Mouse (Mus musculus) thymus, postnatal 0 days (tissue): ENCODE data around the gene Asb3. TPM values are rescaled to one million over a fixed set of nuclear protein-coding genes. Genes with fewer than 3 reads are reported as not detected.

Experiments
- DNase-seq: peaks from one replicate; pipeline ENCODE4 v3.0.0-alpha.2; 2015; ENCODE audit warnings: low spot score
- polyA plus RNA-seq: library from polyadenylated mRNA; unstranded; fragments of >200 nt; fragmentation: Nextera tagmentation; extraction: Ambion mirVana; gene quantifications from 2 replicates; pipeline ENCODE4 v1.2.1, GENCODE M21; 2015

Asb3 gene
- polyA plus RNA-seq = 32.3 and 39.2 TPM in 2 replicates

DNA sequence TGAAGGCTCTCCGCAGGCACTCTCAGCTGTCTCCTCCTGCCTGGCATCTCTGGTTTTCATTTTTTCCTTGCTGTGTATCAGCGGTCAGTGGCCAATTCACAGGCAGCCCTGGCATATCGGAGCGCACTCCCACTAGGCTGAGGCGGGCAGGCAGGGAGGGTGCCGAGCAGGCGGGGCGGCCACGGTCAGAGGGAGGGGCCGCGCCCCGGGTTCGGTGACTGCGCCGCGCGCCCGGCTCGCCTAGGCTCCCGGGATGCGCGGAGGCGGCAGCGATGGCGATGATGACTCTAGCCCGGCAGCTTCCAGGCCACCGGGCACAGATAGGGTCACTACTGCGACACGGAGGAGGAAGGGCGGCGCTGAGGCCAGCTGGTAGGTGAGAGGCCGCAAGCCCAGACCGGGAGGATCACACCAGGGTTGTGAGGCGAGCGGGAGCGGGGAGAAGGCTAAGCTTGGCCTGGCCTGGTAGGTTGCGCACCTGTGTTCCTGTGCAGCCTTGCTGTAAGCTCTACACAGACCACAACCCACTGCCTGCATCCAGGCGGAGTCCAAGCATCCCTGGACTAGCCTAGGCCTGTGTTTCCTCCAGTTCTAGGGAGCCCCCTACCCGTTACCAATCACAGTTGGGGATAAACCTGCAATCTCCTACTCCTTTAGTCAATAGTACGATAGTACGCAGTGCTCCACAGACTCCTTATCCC is at the start of gene Asb3, which contains the start of gene Gpr75:
TSS of gene Asb3 (plus strand) at position 246 of the 701 bp plus-strand sequence.
TSS of gene Gpr75 (plus strand) at position 188 of the 701 bp plus-strand sequence.
- DNase-seq = no peak

GRCm38 (mm10) chr11:30838793-30839192 is 46.4 kb upstream of the Asb3 start:
- no peak for DNase-seq

- no peak for DNase-seq
These were observed 40.9 kb upstream of the Asb3 start for GRCm38 (mm10) chr11:30844355-30844754.

DNA sequence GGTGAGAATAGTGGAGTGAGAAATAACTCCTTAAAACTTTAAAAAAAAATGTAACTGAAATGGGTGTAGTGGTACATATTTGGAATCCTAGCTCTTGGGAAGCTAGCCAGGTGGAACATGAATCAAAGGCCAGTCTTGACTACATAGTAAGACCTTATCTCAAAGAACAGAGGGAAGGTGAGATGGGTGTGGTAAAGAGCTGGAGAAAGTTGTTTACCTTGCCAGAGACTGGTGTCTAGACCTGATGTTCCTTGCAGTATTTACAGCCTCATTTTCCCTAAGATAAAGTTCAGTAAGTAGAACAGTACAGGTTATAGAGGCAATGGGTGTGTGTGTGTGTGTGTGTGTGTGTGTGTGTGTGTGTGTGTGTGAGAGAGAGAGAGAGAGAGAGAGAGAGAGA is 12.8 kb upstream of the Asb3 start:
- no peak for DNase-seq

DNA sequence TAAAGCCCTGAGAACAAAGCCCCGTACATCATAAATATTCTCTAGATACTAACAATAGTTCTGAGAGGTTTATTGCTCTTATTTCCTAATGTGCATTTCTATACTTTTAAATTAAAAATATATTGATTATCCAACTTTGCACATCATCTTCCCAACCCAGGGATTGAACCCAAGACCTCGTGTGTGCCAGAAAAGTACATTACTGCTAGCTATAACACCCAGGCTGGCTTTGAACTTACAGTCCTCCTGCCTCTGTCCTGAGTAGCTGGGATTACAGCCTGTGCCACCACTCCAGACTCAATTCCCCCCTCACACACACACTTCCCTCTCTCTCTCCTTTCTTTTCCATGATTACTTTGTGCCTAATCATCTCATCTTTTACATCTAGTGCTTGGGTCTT is 2.9 kb downstream of the Asb3 start:
- no peak for DNase-seq

GRCm38 (mm10) chr11:30896201-30896600 is 11.0 kb downstream of the Asb3 start:
- DNase-seq = no peak

DNA sequence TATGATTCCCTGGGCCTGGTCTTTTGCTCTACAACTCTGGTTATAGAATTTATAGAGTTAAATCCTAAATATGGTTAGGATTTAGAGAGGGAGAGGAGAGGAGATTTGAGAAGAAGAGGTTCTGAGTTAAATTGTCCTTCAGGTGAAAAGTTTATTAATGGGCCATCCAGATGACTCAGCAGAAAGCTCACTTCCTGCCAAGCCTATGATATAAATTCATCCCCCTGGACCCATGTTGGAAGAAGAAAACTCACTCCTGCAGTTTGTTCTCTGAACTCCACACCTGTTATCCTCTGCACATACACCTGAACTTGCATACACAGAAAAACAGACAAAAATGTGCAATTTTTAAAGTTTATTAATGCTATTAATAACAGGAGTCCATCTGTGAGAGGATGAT is 14.1 kb downstream of the Asb3 start:
- DNase-seq = no peak

GRCm38 (mm10) chr11:30912311-30912710 is 27.1 kb downstream of the Asb3 start:
- no peak for DNase-seq

DNA sequence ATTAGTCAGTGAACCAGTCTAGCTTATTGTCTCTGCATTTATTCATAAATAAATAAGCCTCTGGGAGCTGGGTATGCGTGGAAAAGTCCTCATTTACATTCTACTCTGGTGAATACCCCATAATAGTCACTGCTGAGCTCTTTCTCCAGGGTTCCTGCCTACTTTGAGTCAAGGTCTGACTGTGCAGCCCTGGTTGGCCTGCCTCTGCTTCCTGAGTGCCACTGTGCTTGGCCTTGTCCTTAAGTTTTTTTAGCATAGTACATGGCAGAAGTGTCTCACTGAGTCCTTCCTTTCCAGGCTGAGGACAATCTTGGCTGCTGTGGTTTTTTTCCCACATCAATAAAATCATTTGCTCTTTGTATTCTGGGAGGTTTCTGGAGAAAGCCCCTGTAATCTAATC is 35.4 kb downstream of the Asb3 start:
- DNase-seq = no peak

DNA sequence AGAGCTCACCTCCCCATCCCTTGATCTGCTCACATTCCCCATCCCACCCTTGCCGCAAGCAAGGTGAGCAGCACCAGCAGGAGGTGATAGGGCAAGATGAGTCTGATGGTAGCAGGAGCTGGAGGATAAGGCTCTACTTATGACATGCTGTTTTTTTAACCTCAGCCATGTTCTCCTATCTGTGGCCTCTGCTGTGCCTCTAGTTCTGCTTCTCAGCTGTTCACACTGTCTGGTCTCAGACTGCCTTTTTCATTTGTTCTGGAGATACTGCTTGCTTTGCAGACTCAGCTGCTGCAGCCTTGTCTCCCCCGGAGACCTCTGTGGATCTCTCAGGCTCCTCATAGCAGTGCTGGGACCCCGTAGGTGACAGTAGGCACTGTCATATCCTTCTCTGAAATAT is 38.1 kb downstream of the Asb3 start:
- no peak for DNase-seq

- no peak for DNase-seq
These were observed 42.9 kb downstream of the Asb3 start for GRCm38 (mm10) chr11:30928079-30928478.

- no peak for DNase-seq
These were observed 43.3 kb downstream of the Asb3 start for GRCm38 (mm10) chr11:30928498-30928897.

DNA sequence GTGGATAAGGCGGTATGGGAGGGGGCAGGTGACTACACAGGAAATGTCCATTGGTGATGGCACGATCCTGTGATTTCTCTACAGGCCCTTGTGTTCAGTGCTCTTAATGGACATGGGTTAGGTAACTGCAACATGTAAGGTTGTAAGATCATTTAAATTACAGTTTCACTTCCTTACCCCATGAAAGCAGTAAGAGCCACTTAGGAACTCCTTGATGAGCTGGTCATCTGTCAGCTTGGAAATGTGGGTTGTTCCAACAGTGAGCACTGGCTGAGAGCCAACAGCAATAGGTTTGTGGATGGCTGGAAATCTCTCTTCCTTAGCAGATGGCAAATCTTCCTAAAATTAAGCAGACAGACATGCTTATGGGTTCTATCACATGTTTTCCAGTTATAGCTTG is 58.3 kb downstream of the Asb3 start:
- DNase-seq = no peak

DNA sequence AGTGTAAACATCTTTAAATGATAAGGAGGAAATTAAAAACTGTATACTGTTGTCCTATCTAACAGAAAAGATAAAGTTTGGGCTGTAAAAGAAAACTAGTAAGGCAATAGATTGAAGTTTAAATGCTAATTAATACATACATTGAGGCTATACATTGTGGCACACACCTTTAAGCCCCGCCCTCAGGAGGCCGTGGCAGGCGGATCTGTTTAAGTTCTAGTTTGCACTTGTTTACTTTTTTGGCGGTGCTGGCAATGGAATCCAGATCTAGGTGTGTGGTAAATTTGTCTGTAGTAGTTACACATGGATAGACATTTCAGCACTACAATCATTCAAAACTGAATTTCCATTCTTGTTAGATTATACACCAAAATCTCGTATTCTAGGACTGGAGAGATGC is 67.6 kb downstream of the Asb3 start:
- no peak for DNase-seq

GRCm38 (mm10) chr11:30953469-30954154 is 68.4 kb downstream of the Asb3 start:
- DNase-seq = no peak

GRCm38 (mm10) chr11:30954279-30954725 is 69.1 kb downstream of the Asb3 start, which contains the start of gene Erlec1:
Erlec1 (minus strand) TSS chr11:30954335.
- DNase-seq = peak; percentile 93

- no peak for DNase-seq
These were observed 100.0 kb downstream of the Asb3 start for GRCm38 (mm10) chr11:30985237-30985636.

DNA sequence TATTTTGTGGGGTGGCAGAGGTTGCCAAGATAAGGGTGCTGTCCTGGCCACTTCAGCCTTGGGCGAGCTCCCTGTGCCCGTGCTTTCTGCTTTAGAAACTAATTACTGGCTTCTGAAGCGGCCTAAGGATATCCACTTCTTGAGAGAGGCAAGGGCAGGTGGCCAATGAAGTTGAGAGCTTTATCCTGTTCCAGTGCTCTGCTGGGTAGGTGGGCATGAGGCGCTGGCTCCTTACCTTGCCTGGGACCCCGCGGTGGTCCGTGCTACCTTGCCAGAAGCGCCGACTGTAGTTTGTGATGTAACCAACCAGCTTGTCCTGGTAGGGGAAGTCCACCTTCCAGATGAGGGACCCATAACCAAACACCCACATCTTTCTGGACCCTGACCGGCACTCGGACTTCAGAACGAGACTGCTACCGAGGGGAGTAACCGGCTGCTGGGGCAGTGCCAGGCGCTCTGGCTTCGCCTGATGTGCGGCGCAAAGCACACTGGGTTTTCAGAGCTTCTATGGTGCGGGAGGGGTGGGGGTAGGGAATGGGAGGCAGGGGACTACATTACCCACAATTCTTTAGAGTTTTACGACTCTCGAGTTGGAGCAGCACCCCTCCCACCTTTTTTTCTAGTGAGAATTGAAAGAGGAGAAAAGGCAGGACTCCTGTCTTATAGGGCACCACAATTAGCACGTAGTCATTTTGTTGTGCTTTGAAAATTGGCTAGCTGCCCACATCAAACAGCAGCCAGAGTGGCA is 100.8 kb downstream of the Asb3 start, which contains the start of gene Chac2:
TSS of gene Chac2 (minus strand) at position 474 of the 748 bp plus-strand sequence.
- peak; percentile 87 for DNase-seq

DNA sequence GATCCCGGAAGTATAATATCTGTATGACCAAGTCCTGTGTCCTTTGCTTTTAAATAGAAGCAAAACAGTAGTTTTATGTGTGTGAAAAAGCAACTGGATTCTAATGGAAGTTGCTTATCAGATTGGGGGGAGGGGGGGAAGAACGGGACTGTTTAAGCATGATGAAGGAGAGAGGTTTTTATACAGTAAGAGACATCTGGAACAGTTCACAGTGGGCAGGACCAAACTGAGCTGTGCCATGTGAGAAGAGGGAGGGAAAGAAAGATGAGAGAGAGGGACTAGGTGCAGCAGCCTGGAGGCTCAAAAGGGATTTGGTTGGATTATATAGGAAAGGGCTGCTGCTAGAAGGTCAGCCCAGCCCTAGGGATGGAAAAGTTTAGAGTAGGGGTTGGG is 101.4 kb downstream of the Asb3 start:
- DNase-seq = no peak

DNA sequence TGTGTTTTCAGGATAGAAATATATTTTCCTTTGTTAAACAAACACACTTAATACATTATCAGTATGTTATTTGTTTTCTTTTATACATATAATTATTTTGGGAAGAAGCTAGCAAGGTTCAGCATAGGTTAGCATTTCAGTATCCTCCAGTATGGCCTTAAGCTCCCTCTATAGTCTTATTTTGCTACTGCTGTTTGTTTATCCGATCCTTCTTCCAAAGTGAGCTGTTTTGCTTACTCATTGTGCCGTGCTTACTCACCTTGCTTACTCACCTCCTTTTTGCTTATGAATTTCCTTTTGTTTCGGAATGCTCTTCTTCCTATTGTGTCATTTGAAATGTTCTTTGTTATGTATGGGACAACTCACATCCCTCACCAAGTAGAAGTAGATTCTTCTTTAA is 111.5 kb downstream of the Asb3 start:
- no peak for DNase-seq

- DNase-seq = no peak
These were observed 113.0 kb downstream of the Asb3 start for GRCm38 (mm10) chr11:30998199-30998598.

DNA sequence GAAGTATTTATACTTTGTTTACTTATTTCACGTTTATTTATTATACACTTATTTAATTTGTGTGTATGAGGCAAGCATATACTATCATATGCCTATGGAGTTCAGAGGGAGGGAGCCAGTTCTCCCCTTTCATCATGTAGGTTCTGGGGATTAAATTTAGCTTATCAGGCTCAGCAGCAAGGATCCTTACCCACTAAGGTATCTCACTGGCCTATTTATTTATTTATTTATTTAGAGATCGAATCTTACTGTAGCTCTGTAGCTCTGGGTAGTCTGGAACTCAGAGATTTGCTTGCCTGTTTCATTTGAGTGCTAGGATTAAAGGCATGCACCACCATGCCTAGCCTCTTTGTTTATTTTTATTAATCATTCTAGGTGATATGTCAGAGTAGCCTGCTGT is 113.5 kb downstream of the Asb3 start:
- no peak for DNase-seq
